Mouse (Mus musculus) heart, embryonic 10.5 days (tissue): ENCODE data around the gene Map2k6. TPM values are rescaled to one million over a fixed set of nuclear protein-coding genes. Genes with fewer than 3 reads are reported as not detected.
A peak's percentile ranks its signal among the peaks of the same experiment; 100 is the strongest.

Experiments used
- DNase-seq: peaks from one replicate; pipeline ENCODE4 v3.0.0-alpha.2; 2017; ENCODE audit warnings: low spot score
- H3K27ac ChIP-seq: fragments of 300-500 bp; sonication (generic); 2 replicates; pipeline ENCODE4 v1.5.1; 2016; ENCODE audit warnings: mild to moderate bottlenecking
- H3K27me3 ChIP-seq: fragments of 300-500 bp; sonication (generic); 2 replicates; pipeline ENCODE4 v1.6.1; 2016; ENCODE audit warnings: mild to moderate bottlenecking; ENCODE audit not compliant: poor library complexity, insufficient read depth, severe bottlenecking
- H3K36me3 ChIP-seq: fragments of 300-500 bp; sonication (generic); 2 replicates; pipeline ENCODE4 v1.6.1; 2016; ENCODE audit warnings: mild to moderate bottlenecking, moderate library complexity
- H3K4me1 ChIP-seq: fragments of 300-500 bp; sonication (generic); 2 replicates; pipeline ENCODE4 v1.6.1; 2016; ENCODE audit warnings: mild to moderate bottlenecking
- H3K4me3 ChIP-seq: fragments of 300-500 bp; sonication (generic); 2 replicates; pipeline ENCODE4 v1.5.1; 2016; ENCODE audit warnings: mild to moderate bottlenecking, moderate library complexity
- H3K9me3 ChIP-seq: fragments of 300-500 bp; sonication (generic); 2 replicates; pipeline ENCODE4 v1.6.1; 2016; ENCODE audit warnings: mild to moderate bottlenecking, moderate library complexity
- WGBS: fragments of 180-500 bp; shearing (Covaris S2); methylation state at CpG from one replicate; pipeline ENCODE4 v1.1.7; 2016; 5-methylcytosine and 5-hydroxymethylcytosine counted together
- polyA plus RNA-seq: library from polyadenylated mRNA; unstranded; fragments of >200 nt; fragmentation: Nextera tagmentation; extraction: Ambion mirVana; gene quantifications from 2 replicates; pipeline ENCODE4 v1.2.1, GENCODE M21; 2016

The Map2k6 gene
- polyA plus RNA-seq, 1 experiment from 2014 or later: 22.5 TPM

GRCm38 (mm10) chr11:110531087-110531486 lies 132.2 kb downstream of the Map2k6 start:
- Histone ChIP-seq H3K9me3 (no peaks in the 10 kb centered on the region), H3K4me3 (no peak overlapping the region), H3K27ac (no peak overlapping the region), H3K4me1 (no peaks in the 10 kb centered on the region), H3K27me3 (no peaks in the 10 kb centered on the region), H3K36me3 (no peaks in the 10 kb centered on the region)
- no peak for DNase-seq
- WGBS: 74% methylated on average over 7 of the region's 7 CpGs

GRCm38 (mm10) chr11:110534856-110535255 lies 135.9 kb downstream of the Map2k6 start:
- H3K9me3 ChIP-seq: no peaks in the 10 kb centered on the region
- 78% methylated on average over 4 of the region's 4 CpGs for WGBS
- H3K27me3 ChIP-seq: no peaks in the 10 kb centered on the region

GRCm38 (mm10) chr11:110536533-110536932 lies 137.6 kb downstream of the Map2k6 start:
- no peak overlapping the region for H3K27ac ChIP-seq
- no peak for DNase-seq
- no peaks in the 10 kb centered on the region for H3K27me3 ChIP-seq
- WGBS: 79% methylated on average over 2 of the region's 2 CpGs
- no peaks in the 10 kb centered on the region for H3K4me1 ChIP-seq
- H3K9me3 ChIP-seq: no peaks in the 10 kb centered on the region
- no peaks in the 10 kb centered on the region for H3K36me3 ChIP-seq
- H3K4me3 ChIP-seq: no peak overlapping the region

More at GRCm38 (mm10) chr11:110534856-110535255, 135.9 kb downstream of the Map2k6 start:
- DNase-seq: no peak
- Histone ChIP-seq H3K4me1 (no peaks in the 10 kb centered on the region), H3K27ac (no peak overlapping the region), H3K4me3 (no peak overlapping the region), H3K36me3 (no peaks in the 10 kb centered on the region)

- 10% methylated on average over 15 of the region's 15 CpGs for WGBS
- no peaks in the 10 kb centered on the region for H3K9me3 ChIP-seq
- H3K27ac ChIP-seq: no peak overlapping the region
- peak overlapping the region; percentile 42 for H3K4me3 ChIP-seq
- H3K27me3 ChIP-seq: no peaks in the 10 kb centered on the region
- DNase-seq: peak; percentile 81
- no peaks in the 10 kb centered on the region for H3K4me1 ChIP-seq
- no peaks in the 10 kb centered on the region for H3K36me3 ChIP-seq
Observed at GRCm38 (mm10) chr11:110537602-110538001, 138.7 kb downstream of the Map2k6 start.

- 39% methylated on average over 10 of the region's 10 CpGs for WGBS
- Histone ChIP-seq H3K4me3 (no peak overlapping the region), H3K27me3 (no peaks in the 10 kb centered on the region), H3K36me3 (no peaks in the 10 kb centered on the region), H3K4me1 (no peaks in the 10 kb centered on the region), H3K9me3 (no peaks in the 10 kb centered on the region), H3K27ac (no peak overlapping the region)
- DNase-seq: no peak
Observed at GRCm38 (mm10) chr11:110538206-110538605, 139.3 kb downstream of the Map2k6 start.

- H3K4me1 ChIP-seq: no peaks in the 10 kb centered on the region
- no peak for DNase-seq
- no peaks in the 10 kb centered on the region for H3K36me3 ChIP-seq
- H3K4me3 ChIP-seq: no peak overlapping the region
- no peaks in the 10 kb centered on the region for H3K27me3 ChIP-seq
- H3K27ac ChIP-seq: no peak overlapping the region
- no peaks in the 10 kb centered on the region for H3K9me3 ChIP-seq
- 91% methylated on average over 4 of the region's 4 CpGs for WGBS
Observed at GRCm38 (mm10) chr11:110541933-110542332, 143.0 kb downstream of the Map2k6 start.

- no peaks in the 10 kb centered on the region for H3K4me1 ChIP-seq
- DNase-seq: no peak
- WGBS: 79% methylated on average over 11 of the region's 11 CpGs
- H3K27ac ChIP-seq: no peak overlapping the region
- H3K4me3 ChIP-seq: no peak overlapping the region
- no peaks in the 10 kb centered on the region for H3K27me3 ChIP-seq
- no peaks in the 10 kb centered on the region for H3K36me3 ChIP-seq
- H3K9me3 ChIP-seq: no peaks in the 10 kb centered on the region
Observed at GRCm38 (mm10) chr11:110544419-110545210, 145.7 kb downstream of the Map2k6 start.

- H3K27ac ChIP-seq: no peak overlapping the region
- no peaks in the 10 kb centered on the region for H3K4me1 ChIP-seq
- no peaks in the 10 kb centered on the region for H3K9me3 ChIP-seq
- H3K4me3 ChIP-seq: no peak overlapping the region
- 77% methylated on average over 3 of the region's 3 CpGs for WGBS
- no peaks in the 10 kb centered on the region for H3K27me3 ChIP-seq
- no peak for DNase-seq
- no peaks in the 10 kb centered on the region for H3K36me3 ChIP-seq
Observed at GRCm38 (mm10) chr11:110545416-110545815, 146.5 kb downstream of the Map2k6 start.

GRCm38 (mm10) chr11:110551471-110551967 lies 152.6 kb downstream of the Map2k6 start:
- H3K36me3 ChIP-seq: no peaks in the 10 kb centered on the region
- H3K27ac ChIP-seq: no peak overlapping the region
- 34% methylated on average over 12 of the region's 12 CpGs for WGBS
- no peak for DNase-seq
- peak overlapping the region; percentile 24; the same call in 1 of the 2 replicates for H3K4me3 ChIP-seq
- H3K9me3 ChIP-seq: no peaks in the 10 kb centered on the region
- H3K4me1 ChIP-seq: peaks cover 5% of the 10 kb centered on the region
- H3K27me3 ChIP-seq: no peaks in the 10 kb centered on the region

- Histone ChIP-seq H3K27me3 (no peaks in the 10 kb centered on the region), H3K4me3 (no peak overlapping the region), H3K27ac (no peak overlapping the region), H3K36me3 (no peaks in the 10 kb centered on the region), H3K4me1 (0 out of 2 replicates have a peak, but pooled peaks cover 5% of the 10 kb centered on the region), H3K9me3 (no peaks in the 10 kb centered on the region)
- DNase-seq: no peak
- 82% methylated on average over 12 of the region's 12 CpGs for WGBS
Observed at GRCm38 (mm10) chr11:110562320-110563081, 163.6 kb downstream of the Map2k6 start.

- WGBS: 33% methylated on average over 12 of the region's 12 CpGs
- DNase-seq: no peak
- Histone ChIP-seq H3K27me3 (no peaks in the 10 kb centered on the region), H3K9me3 (no peaks in the 10 kb centered on the region), H3K4me3 (peak overlapping the region; percentile 13; the same call in 1 of the 2 replicates), H3K4me1 (0 out of 2 replicates have a peak, but pooled peaks cover 5% of the 10 kb centered on the region), H3K36me3 (no peaks in the 10 kb centered on the region), H3K27ac (no peak overlapping the region)
Observed at GRCm38 (mm10) chr11:110563272-110563671, 164.3 kb downstream of the Map2k6 start.

GRCm38 (mm10) chr11:110563801-110564200 lies 164.9 kb downstream of the Map2k6 start:
- H3K4me1 ChIP-seq: 0 out of 2 replicates have a peak, but pooled peaks cover 5% of the 10 kb centered on the region
- H3K9me3 ChIP-seq: no peaks in the 10 kb centered on the region
- no peak overlapping the region for H3K4me3 ChIP-seq
- no peaks in the 10 kb centered on the region for H3K36me3 ChIP-seq
- H3K27ac ChIP-seq: no peak overlapping the region
- no peak for DNase-seq
- no peaks in the 10 kb centered on the region for H3K27me3 ChIP-seq
- WGBS: 76% methylated on average over 10 of the region's 10 CpGs

- Histone ChIP-seq H3K27me3 (no peaks in the 10 kb centered on the region), H3K4me1 (0 out of 2 replicates have a peak, but pooled peaks cover 5% of the 10 kb centered on the region), H3K4me3 (no peak overlapping the region), H3K36me3 (no peaks in the 10 kb centered on the region), H3K27ac (no peak overlapping the region), H3K9me3 (no peaks in the 10 kb centered on the region)
- 78% methylated on average over 7 of the region's 7 CpGs for WGBS
- DNase-seq: no peak
Observed at GRCm38 (mm10) chr11:110566307-110566706, 167.4 kb downstream of the Map2k6 start.
